In the genomic region with DNA sequence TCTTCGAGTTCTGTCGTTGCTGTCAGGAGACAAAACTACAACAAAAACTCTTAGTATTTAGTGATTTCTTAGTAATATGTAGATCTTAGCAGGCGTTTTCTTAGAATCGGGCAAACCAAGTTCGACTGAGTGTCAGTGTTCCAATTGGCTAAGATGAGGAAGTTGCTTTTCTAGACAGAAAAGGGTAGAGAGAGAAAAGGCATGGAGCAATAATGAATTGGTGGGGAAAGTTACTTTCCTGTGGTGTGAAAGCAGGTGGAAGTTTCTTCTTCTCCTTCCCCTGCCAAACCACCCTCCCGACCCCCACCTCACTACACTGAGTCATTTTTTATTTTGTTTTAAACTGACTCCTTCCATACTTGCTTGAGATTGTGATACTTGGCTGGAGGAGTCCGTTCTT, we compare ENCODE assay signal across 22 mouse cellular contexts.
"Had no signal": no experiment of that assay in that cellular context is flagged by ENCODE, and none has a peak within 500 bp of the region (broad histone marks: within the 10 kb centered on the region; RNA-seq: fewer than 3 reads in every experiment).

No protein-coding gene starts in this region.

- ATAC-seq: liver, postnatal 0 days; midbrain, embryonic 13.5 days; midbrain, embryonic 16.5 days had no signal

- H3K4me3 ChIP-seq: limb, embryonic 12.5 days; limb, embryonic 15.5 days; megakaryocyte, embryonic 14.5 days; midbrain, embryonic 10.5 days; midbrain, embryonic 13.5 days; myocyte; neural tube, embryonic 13.5 days; stomach, embryonic 15.5 days had no signal

- DNase-seq: kidney, postnatal 25 days; layer of hippocampus, postnatal 36 days; left cerebral cortex, postnatal 4 days; liver, postnatal 0 days; lung, embryonic 14.5 days; lung, postnatal 10 days; lung, postnatal 4 days; retina, postnatal 1 day; right cerebral cortex, postnatal 25 days; spleen, adult 18-20 months; thymus, adult 18-20 months had no signal

- H3K27ac ChIP-seq: kidney, postnatal 0 days; limb, embryonic 12.5 days; limb, embryonic 15.5 days; liver, embryonic 14.5 days; midbrain, embryonic 10.5 days; midbrain, embryonic 13.5 days; neural tube, embryonic 13.5 days; stomach, embryonic 15.5 days had no signal
